Mouse (Mus musculus): ENCODE measurements around the gene Rplp0. TPM values are rescaled to one million over a fixed set of nuclear protein-coding genes. Genes with fewer than 3 reads are reported as not detected.
"Not testable (repeated sequence)": the region's sequence is repeated elsewhere in the genome, so short reads cannot be mapped to it uniquely, and the experiment has no call there.

Rplp0 gene
- total RNA-seq (2021) = 100 to 1,000 TPM; 651 to 667 TPM

- intact Hi-C loops (cut with DNase I) = no loop called here
- peak; percentile 99 for DNase-seq (ENCODE audit: low spot score)
These were observed at the start of gene Rplp0 for GRCm38 (mm10) chr5:115559237-115560101. Rplp0 (plus strand) TSS chr5:115559467.

GRCm38 (mm10) chr5:115509790-115510689 is 49.2 kb upstream of the Rplp0 start:
- intact Hi-C loops (cut with DNase I) = no loop called here
- no peak for DNase-seq (ENCODE audit: low spot score)

GRCm38 (mm10) chr5:115512375-115512774 is 46.9 kb upstream of the Rplp0 start:
- intact Hi-C loops (cut with DNase I) = no loop called here
- no peak for DNase-seq (ENCODE audit: low spot score)

GRCm38 (mm10) chr5:115513246-115513645 is 46.0 kb upstream of the Rplp0 start:
- intact Hi-C loops (cut with DNase I) = no loop called here

GRCm38 (mm10) chr5:115513721-115514120 is 45.5 kb upstream of the Rplp0 start:
- DNase-seq (ENCODE audit: low spot score) = no peak
- intact Hi-C loops (cut with DNase I) = no loop called here

More at GRCm38 (mm10) chr5:115513246-115513645, 46.0 kb upstream of the Rplp0 start:
- DNase-seq (ENCODE audit: low spot score) = no peak

GRCm38 (mm10) chr5:115514346-115514745 is 44.9 kb upstream of the Rplp0 start:
- intact Hi-C loops (cut with DNase I) = no loop called here
- DNase-seq (ENCODE audit: low spot score) = no peak

GRCm38 (mm10) chr5:115514896-115515587 is 44.2 kb upstream of the Rplp0 start:
- intact Hi-C loops (cut with DNase I) = no loop called here
- peak; percentile 83 for DNase-seq (ENCODE audit: low spot score)

- intact Hi-C loops (cut with DNase I) = no loop called here
- no peak for DNase-seq (ENCODE audit: low spot score)
These were observed 43.0 kb upstream of the Rplp0 start for GRCm38 (mm10) chr5:115516081-115516907.

GRCm38 (mm10) chr5:115516908-115517307 is 42.4 kb upstream of the Rplp0 start:
- intact Hi-C loops (cut with DNase I) = no loop called here
- DNase-seq (ENCODE audit: low spot score) = no peak

- DNase-seq (ENCODE audit: low spot score) = no peak
- intact Hi-C loops (cut with DNase I) = no loop called here
These were observed 41.8 kb upstream of the Rplp0 start for GRCm38 (mm10) chr5:115517501-115517900.

GRCm38 (mm10) chr5:115518214-115518613 is 41.1 kb upstream of the Rplp0 start:
- intact Hi-C loops (cut with DNase I) = not testable (repeated sequence)

GRCm38 (mm10) chr5:115520325-115520869 is 38.9 kb upstream of the Rplp0 start:
- no peak for DNase-seq (ENCODE audit: low spot score)
- intact Hi-C loops (cut with DNase I) = no loop called here

More at GRCm38 (mm10) chr5:115518214-115518613, 41.1 kb upstream of the Rplp0 start:
- not testable (repeated sequence) for DNase-seq (ENCODE audit: low spot score)

- no peak for DNase-seq (ENCODE audit: low spot score)
- intact Hi-C loops (cut with DNase I) = no loop called here
These were observed 37.5 kb upstream of the Rplp0 start for GRCm38 (mm10) chr5:115521553-115522461.

GRCm38 (mm10) chr5:115522531-115522930 is 36.7 kb upstream of the Rplp0 start:
- intact Hi-C loops (cut with DNase I) = no loop called here
- no peak for DNase-seq (ENCODE audit: low spot score)

GRCm38 (mm10) chr5:115522981-115523499 is 36.2 kb upstream of the Rplp0 start:
- intact Hi-C loops (cut with DNase I) = no loop called here
- DNase-seq (ENCODE audit: low spot score) = no peak

- no peak for DNase-seq (ENCODE audit: low spot score)
- intact Hi-C loops (cut with DNase I) = no loop called here
These were observed 35.3 kb upstream of the Rplp0 start for GRCm38 (mm10) chr5:115523971-115524370.

GRCm38 (mm10) chr5:115524471-115524870 is 34.8 kb upstream of the Rplp0 start:
- DNase-seq (ENCODE audit: low spot score) = no peak
- intact Hi-C loops (cut with DNase I) = no loop called here

GRCm38 (mm10) chr5:115525416-115525815 is 33.9 kb upstream of the Rplp0 start:
- no peak for DNase-seq (ENCODE audit: low spot score)
- intact Hi-C loops (cut with DNase I) = no loop called here

Data from heart, postnatal 25 days (tissue).